In genomic region chr3:84060128-84060527, GRCm38 (mm10) we compare ENCODE assay signal across 17 mouse cellular contexts. TPM values are rescaled to one million over a fixed set of nuclear protein-coding genes. Genes with fewer than 3 reads are reported as not detected.
DNase-seq lines count a peak whose midpoint lies in the region; ATAC-seq and TF ChIP-seq lines count a peak whose summit lies in the region.
"Had no signal": no experiment of that assay in that cellular context is flagged by ENCODE, and none has a peak within 500 bp of the region (broad histone marks: within the 10 kb centered on the region; RNA-seq: fewer than 3 reads in every experiment).

No protein-coding gene starts in this region.

- H3K9ac ChIP-seq in heart, embryonic 12.5 days, result no peak overlapping the region
- H3K9ac ChIP-seq in lung, embryonic 15.5 days, result no peak overlapping the region
- no peak overlapping the region for H3K9ac ChIP-seq in embryonic facial prominence, embryonic 12.5 days
- no peak overlapping the region for H3K9ac ChIP-seq in kidney, embryonic 14.5 days (ENCODE audit: low read depth, low read length)
- H3K9ac ChIP-seq: hindbrain, embryonic 15.5 days; midbrain, embryonic 13.5 days; neural tube, embryonic 13.5 days had no signal

- TF ChIP-seq POLR2A in myocyte (IDR thresholded peaks at IDR 0.05; ENCODE audit: insufficient read length, low read depth), result no peak

- no peaks in the 10 kb centered on the region for H3K36me3 ChIP-seq in heart, embryonic 12.5 days
- H3K36me3 ChIP-seq in lung, embryonic 15.5 days, result no peaks in the 10 kb centered on the region
- H3K36me3 ChIP-seq in embryonic facial prominence, embryonic 12.5 days, result no peaks in the 10 kb centered on the region
- no peaks in the 10 kb centered on the region for H3K36me3 ChIP-seq in myocyte (ENCODE audit: control insufficient read depth, insufficient read depth)
- H3K36me3 ChIP-seq in kidney, embryonic 14.5 days (ENCODE audit: control insufficient read depth, insufficient read depth, low read length), result no peaks in the 10 kb centered on the region
- H3K36me3 ChIP-seq: G1E; hindbrain, embryonic 15.5 days; midbrain, embryonic 13.5 days; neural tube, embryonic 13.5 days had no signal

- 35% methylated on average over 4 of the region's 4 CpGs for WGBS in heart, embryonic 12.5 days
- WGBS in lung, embryonic 15.5 days, result 20% methylated on average over 4 of the region's 4 CpGs
- 16% methylated on average over 4 of the region's 4 CpGs for WGBS in embryonic facial prominence, embryonic 12.5 days
- WGBS in kidney, embryonic 14.5 days, result 18% methylated on average over 4 of the region's 4 CpGs

- no peaks in the 10 kb centered on the region for H3K79me2 ChIP-seq in myocyte (ENCODE audit: control insufficient read depth, insufficient read depth)

- no peak overlapping the region for H3ac ChIP-seq in myocyte (ENCODE audit: control insufficient read depth, insufficient read length)

- ATAC-seq in heart, embryonic 12.5 days (ENCODE audit: insufficient number of reproducible peaks, low FRiP score), result no peak
- no peak for ATAC-seq in lung, embryonic 15.5 days (ENCODE audit: borderline replicate concordance, extremely low read depth, low FRiP score, low TSS enrichment)
- no peak for ATAC-seq in embryonic facial prominence, embryonic 12.5 days (ENCODE audit: insufficient number of reproducible peaks, insufficient read depth, low FRiP score, low TSS enrichment)
- no peak for ATAC-seq in kidney, embryonic 14.5 days (ENCODE audit: low FRiP score, low TSS enrichment)
- ATAC-seq in monocyte, adult 5-6 weeks (replicated peaks; ENCODE audit: insufficient number of reproducible peaks, low FRiP score, low TSS enrichment, poor library complexity, severe bottlenecking), result no peak
- ATAC-seq: midbrain, embryonic 13.5 days had no signal

- no peaks in the 10 kb centered on the region for H3K27me3 ChIP-seq in heart, embryonic 12.5 days (replicated peaks)
- no peaks in the 10 kb centered on the region for H3K27me3 ChIP-seq in lung, embryonic 15.5 days
- H3K27me3 ChIP-seq in embryonic facial prominence, embryonic 12.5 days, result no peaks in the 10 kb centered on the region
- no peaks in the 10 kb centered on the region for H3K27me3 ChIP-seq in myocyte (ENCODE audit: control insufficient read depth, insufficient read depth, insufficient read length)
- H3K27me3 ChIP-seq in kidney, embryonic 14.5 days (ENCODE audit: control insufficient read depth, insufficient read depth, low read length), result no peaks in the 10 kb centered on the region
- H3K27me3 ChIP-seq: hindbrain, embryonic 15.5 days; midbrain, embryonic 13.5 days; neural tube, embryonic 13.5 days had no signal

- no peak overlapping the region for H3K4me2 ChIP-seq in heart, embryonic 12.5 days
- no peak overlapping the region for H3K4me2 ChIP-seq in lung, embryonic 15.5 days
- H3K4me2 ChIP-seq in embryonic facial prominence, embryonic 12.5 days (replicated peaks), result no peak overlapping the region
- H3K4me2 ChIP-seq in myocyte (ENCODE audit: low read depth), result peak overlapping the region; percentile 47
- no peak overlapping the region for H3K4me2 ChIP-seq in kidney, embryonic 14.5 days (replicated peaks; ENCODE audit: low read depth, low read length)
- H3K4me2 ChIP-seq: hindbrain, embryonic 15.5 days; midbrain, embryonic 13.5 days; neural tube, embryonic 13.5 days had no signal

- no peak for DNase-seq in heart, postnatal 10 days
- no peak for DNase-seq in lung, postnatal 14 days
- DNase-seq: cerebellum, adult 9-10 months; heart, adult 11 months; kidney, adult 8-10 months; thymus, adult 18-20 months had no signal

- H3K9me3 ChIP-seq in heart, embryonic 12.5 days (replicated peaks), result 0 out of 2 replicates have a peak, but pooled peaks cover 2% of the 10 kb centered on the region
- H3K9me3 ChIP-seq in lung, embryonic 15.5 days, result no peaks in the 10 kb centered on the region
- H3K9me3 ChIP-seq in embryonic facial prominence, embryonic 12.5 days, result no peaks in the 10 kb centered on the region
- 0 out of 2 replicates have a peak, but pooled peaks cover 3% of the 10 kb centered on the region for H3K9me3 ChIP-seq in kidney, embryonic 14.5 days (ENCODE audit: control insufficient read depth, low read length)
- H3K9me3 ChIP-seq: hindbrain, embryonic 15.5 days; midbrain, embryonic 13.5 days had no signal

- no peak overlapping the region for H3K4me3 ChIP-seq in heart, embryonic 12.5 days
- H3K4me3 ChIP-seq in lung, embryonic 15.5 days, result no peak overlapping the region
- H3K4me3 ChIP-seq in embryonic facial prominence, embryonic 12.5 days, result no peak overlapping the region
- H3K4me3 ChIP-seq in myocyte, result no peak overlapping the region
- H3K4me3 ChIP-seq in kidney, embryonic 14.5 days (ENCODE audit: low read length), result no peak overlapping the region
- H3K4me3 ChIP-seq: hindbrain, embryonic 15.5 days; layer of hippocampus, adult 2 months; midbrain, embryonic 13.5 days; neural tube, embryonic 13.5 days had no signal

- H3K4me1 ChIP-seq in heart, embryonic 12.5 days (replicated peaks), result peaks cover 21% of the 10 kb centered on the region
- peaks cover 17% of the 10 kb centered on the region; the same call in 1 of the 2 replicates for H3K4me1 ChIP-seq in lung, embryonic 15.5 days
- H3K4me1 ChIP-seq in embryonic facial prominence, embryonic 12.5 days, result peaks cover 16% of the 10 kb centered on the region
- peaks cover 7% of the 10 kb centered on the region; the same call in 1 of the 2 replicates for H3K4me1 ChIP-seq in kidney, embryonic 14.5 days (ENCODE audit: control insufficient read depth, insufficient read depth, low read length)
- H3K4me1 ChIP-seq: hindbrain, embryonic 15.5 days had no signal

- intact Hi-C loops in heart, postnatal 10 days (cut with DNase I), result no loop called here

- H3K27ac ChIP-seq in heart, embryonic 12.5 days (ENCODE audit: poor library complexity, severe bottlenecking), result 0 out of 2 replicates have a peak overlapping the region, but pooled peaks have one; percentile 13
- H3K27ac ChIP-seq in lung, embryonic 15.5 days, result peak overlapping the region; percentile 22
- peak overlapping the region; percentile 83 for H3K27ac ChIP-seq in embryonic facial prominence, embryonic 12.5 days
- no peak overlapping the region for H3K27ac ChIP-seq in kidney, embryonic 14.5 days (ENCODE audit: low read depth, low read length)
- H3K27ac ChIP-seq: hindbrain, embryonic 15.5 days; layer of hippocampus, adult 2 months; midbrain, embryonic 13.5 days had no signal

TF ChIP-seq in myocyte, 11 proteins besides CTCF, POLR2A, EP300 and RAD21:
- TF ChIP-seq TCF12 (IDR thresholded peaks at IDR 0.05; ENCODE audit: insufficient read depth, poor library complexity, severe bottlenecking), result no peak
- no peak for TF ChIP-seq MYOD1 (IDR thresholded peaks at IDR 0.05; ENCODE audit: control insufficient read depth in 1 of 3, insufficient read length in 2 of 3, low read depth in 2 of 3)
- TF ChIP-seq CEBPB (IDR thresholded peaks at IDR 0.05; ENCODE audit: insufficient read depth, poor library complexity, severe bottlenecking), result 0 out of 2 replicates have a peak, but pooled peaks have one; percentile 29

RNA-seq across cellular contexts. Expression of gene Tmem131l, which starts 20.2 kb away (rescaled TPM):
- 26.9 and 27.4 TPM in 2 replicates for polyA plus RNA-seq in heart, embryonic 12.5 days (2016; fragmentation: Nextera tagmentation; extraction: Ambion mirVana)
- 10 to 100 TPM; 31.4 to 32.6 TPM for total RNA-seq in heart, postnatal 10 days (2021)
- 41.6 and 55.9 TPM in 2 replicates for polyA plus RNA-seq in lung, embryonic 15.5 days (2015; fragmentation: Nextera tagmentation; extraction: Ambion mirVana)
- polyA plus RNA-seq in embryonic facial prominence, embryonic 12.5 days (2016; fragmentation: Nextera tagmentation; extraction: Ambion mirVana), result 74.9 and 84.7 TPM in 2 replicates
- 11.0 TPM for polyA plus RNA-seq in myocyte (2012; fragmentation: generic; extraction: Trizol)
- polyA plus RNA-seq in kidney, embryonic 14.5 days (2014; fragmentation: Nextera tagmentation; extraction: Ambion mirVana), result 45.3 and 53.1 TPM in 2 replicates
- 41.7 to 63.6 TPM (median 57.3 TPM) in 3 replicates for total RNA-seq in monocyte, adult 5-6 weeks (2017)
